Mouse (Mus musculus): ENCODE measurements around the gene Olfr157. TPM values are rescaled to one million over a fixed set of nuclear protein-coding genes. Genes with fewer than 3 reads are reported as not detected.
"Not testable (repeated sequence)": the region's sequence is repeated elsewhere in the genome, so short reads cannot be mapped to it uniquely, and the experiment has no call there.

Gene Olfr157
- polyA plus RNA-seq, 1 experiment from 2014 or later, result not detected

- Histone ChIP-seq H3K4me2 (no peak overlapping the region), H3K27ac (replicated peaks) (no peak overlapping the region), H3K4me1 (no peaks in the 10 kb centered on the region), H3K27me3 (replicated peaks) (no peaks in the 10 kb centered on the region), H3K9ac (replicated peaks) (no peak overlapping the region), H3K4me3 (replicated peaks) (no peak overlapping the region), H3K9me3 (replicated peaks) (no peaks in the 10 kb centered on the region), H3K36me3 (no peaks in the 10 kb centered on the region)
- WGBS, result 81% methylated on average over 10 of the region's 10 CpGs
- ATAC-seq (ENCODE audit: low FRiP score), result no peak
These were observed 19.9 kb upstream of the Olfr157 start for GRCm38 (mm10) chr4:43859886-43860285.

DNA sequence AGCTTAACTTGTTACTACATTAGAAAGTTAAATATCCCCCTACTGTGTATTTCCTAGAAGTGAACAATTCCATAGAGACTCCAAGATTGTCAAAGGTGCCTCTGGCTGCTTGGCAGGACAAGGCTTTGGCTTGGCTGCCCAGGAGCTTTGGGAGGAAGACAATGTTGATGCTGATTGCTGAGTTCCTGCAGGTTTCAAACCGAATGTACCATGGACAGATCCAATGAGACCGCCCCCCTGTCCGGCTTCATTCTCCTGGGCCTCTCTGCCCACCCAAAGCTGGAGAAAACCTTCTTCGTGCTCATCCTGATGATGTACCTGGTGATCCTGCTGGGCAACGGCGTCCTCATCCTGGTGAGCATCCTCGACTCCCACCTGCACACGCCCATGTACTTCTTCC lies 14.1 kb upstream of the Olfr157 start:
- Histone ChIP-seq H3K36me3 (no peaks in the 10 kb centered on the region), H3K9me3 (replicated peaks) (no peaks in the 10 kb centered on the region), H3K27ac (replicated peaks) (no peak overlapping the region), H3K4me3 (replicated peaks) (no peak overlapping the region), H3K9ac (replicated peaks) (no peak overlapping the region), H3K4me1 (no peaks in the 10 kb centered on the region), H3K27me3 (replicated peaks) (no peaks in the 10 kb centered on the region), H3K4me2 (no peak overlapping the region)
- WGBS, result 83% methylated on average over 8 of the region's 8 CpGs
- no peak for ATAC-seq (ENCODE audit: low FRiP score)

GRCm38 (mm10) chr4:43851265-43851664 lies 11.3 kb upstream of the Olfr157 start, which contains the start of gene Olfr155:
TSS of gene Olfr155 (plus strand) at chr4:43851565.
- Histone ChIP-seq H3K4me1 (0 out of 2 replicates have a peak, but pooled peaks cover 3% of the 10 kb centered on the region), H3K27ac (replicated peaks) (no peak within 1 kb of the TSS), H3K27me3 (replicated peaks) (no peaks in the 10 kb centered on the region), H3K4me2 (no peak within 1 kb of the TSS), H3K36me3 (no peaks in the 10 kb centered on the region), H3K4me3 (replicated peaks) (no peak within 1 kb of the TSS), H3K9me3 (replicated peaks) (no peaks in the 10 kb centered on the region), H3K9ac (replicated peaks) (no peak within 1 kb of the TSS)
- 84% methylated on average over 6 of the region's 6 CpGs for WGBS
- no peak for ATAC-seq (ENCODE audit: low FRiP score)

DNA sequence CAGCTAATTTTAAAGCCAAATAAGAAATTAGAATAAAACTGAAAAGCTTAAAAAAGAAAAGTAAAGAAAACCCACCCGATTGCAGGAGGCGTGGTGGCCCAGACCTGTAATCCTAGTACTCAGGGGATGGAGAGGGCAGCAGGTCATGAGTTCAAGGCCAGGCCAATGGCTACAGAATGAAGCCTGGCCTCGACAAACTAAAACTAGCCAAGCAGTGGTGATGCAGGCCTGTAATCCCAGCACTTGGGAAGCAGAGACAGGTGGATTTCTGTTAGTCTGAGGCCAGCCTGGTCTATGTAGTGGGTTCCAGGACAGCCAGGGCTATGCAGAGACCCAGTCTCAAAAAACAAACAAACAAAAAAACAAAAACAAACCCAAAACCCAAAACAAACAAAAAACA lies 1.7 kb downstream of the Olfr157 start:
- H3K9ac ChIP-seq (replicated peaks), result no peak overlapping the region
- no peak overlapping the region for H3K4me2 ChIP-seq
- H3K27ac ChIP-seq (replicated peaks), result no peak overlapping the region
- H3K27me3 ChIP-seq (replicated peaks), result no peaks in the 10 kb centered on the region
- no peaks in the 10 kb centered on the region for H3K36me3 ChIP-seq
- H3K4me1 ChIP-seq, result no peaks in the 10 kb centered on the region
- ATAC-seq (ENCODE audit: low FRiP score), result no peak
- WGBS, result 82% methylated on average over 3 of the region's 3 CpGs
- no peaks in the 10 kb centered on the region for H3K9me3 ChIP-seq (replicated peaks)
- H3K4me3 ChIP-seq (replicated peaks), result no peak overlapping the region

- H3K27ac ChIP-seq (replicated peaks), result no peak overlapping the region
- WGBS, result 78% methylated on average over 4 of the region's 4 CpGs
- no peak for ATAC-seq (ENCODE audit: low FRiP score)
- H3K9ac ChIP-seq (replicated peaks), result no peak overlapping the region
- no peak overlapping the region for H3K4me2 ChIP-seq
- H3K9me3 ChIP-seq (replicated peaks), result no peaks in the 10 kb centered on the region
- no peaks in the 10 kb centered on the region for H3K4me1 ChIP-seq
- no peaks in the 10 kb centered on the region for H3K27me3 ChIP-seq (replicated peaks)
- no peaks in the 10 kb centered on the region for H3K36me3 ChIP-seq
- no peak overlapping the region for H3K4me3 ChIP-seq (replicated peaks)
These were observed 5.3 kb downstream of the Olfr157 start for GRCm38 (mm10) chr4:43834749-43835148.

DNA sequence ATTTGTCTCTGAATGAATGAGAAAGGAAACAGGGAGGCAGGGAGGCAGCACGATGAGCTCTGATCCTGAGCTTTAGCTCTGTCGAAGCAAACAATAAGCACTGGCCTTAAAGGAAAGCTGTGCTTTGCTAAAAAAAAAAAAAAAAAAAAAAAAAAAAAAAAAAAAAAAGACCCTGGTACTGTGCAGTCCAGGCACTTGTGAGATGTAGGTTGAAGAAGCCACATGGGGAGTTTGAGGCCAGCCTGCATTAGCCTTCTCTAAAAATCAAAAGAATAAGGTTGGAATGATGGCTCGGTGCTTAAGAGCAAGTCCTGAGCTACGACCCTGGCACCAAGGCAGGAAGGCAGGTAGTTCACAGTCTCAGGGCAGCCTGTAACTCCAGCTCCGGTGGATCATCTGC lies 6.2 kb downstream of the Olfr157 start:
- Histone ChIP-seq H3K27ac (replicated peaks) (no peak overlapping the region), H3K4me1 (no peaks in the 10 kb centered on the region), H3K4me2 (no peak overlapping the region), H3K4me3 (replicated peaks) (no peak overlapping the region), H3K9me3 (replicated peaks) (no peaks in the 10 kb centered on the region), H3K27me3 (replicated peaks) (no peaks in the 10 kb centered on the region), H3K9ac (replicated peaks) (no peak overlapping the region), H3K36me3 (no peaks in the 10 kb centered on the region)
- ATAC-seq (ENCODE audit: low FRiP score), result no peak
- 63% methylated on average over 5 of the region's 5 CpGs for WGBS

GRCm38 (mm10) chr4:43832031-43832430 lies 8.0 kb downstream of the Olfr157 start:
- Histone ChIP-seq H3K27ac (replicated peaks) (no peak overlapping the region), H3K9ac (replicated peaks) (no peak overlapping the region), H3K36me3 (no peaks in the 10 kb centered on the region), H3K4me1 (no peaks in the 10 kb centered on the region), H3K9me3 (replicated peaks) (no peaks in the 10 kb centered on the region), H3K4me3 (replicated peaks) (no peak overlapping the region), H3K27me3 (replicated peaks) (no peaks in the 10 kb centered on the region), H3K4me2 (no peak overlapping the region)
- ATAC-seq (ENCODE audit: low FRiP score), result no peak
- 79% methylated on average over 5 of the region's 5 CpGs for WGBS

- Histone ChIP-seq H3K4me2 (no peak overlapping the region), H3K9ac (replicated peaks) (no peak overlapping the region), H3K36me3 (no peaks in the 10 kb centered on the region), H3K4me3 (replicated peaks) (no peak overlapping the region), H3K27me3 (replicated peaks) (no peaks in the 10 kb centered on the region), H3K27ac (replicated peaks) (no peak overlapping the region), H3K4me1 (no peaks in the 10 kb centered on the region), H3K9me3 (replicated peaks) (no peaks in the 10 kb centered on the region)
- WGBS, result 84% methylated on average over 4 of the region's 4 CpGs
- ATAC-seq (ENCODE audit: low FRiP score), result no peak
These were observed 11.2 kb downstream of the Olfr157 start for GRCm38 (mm10) chr4:43828806-43829205.

GRCm38 (mm10) chr4:43823845-43824337 lies 16.1 kb downstream of the Olfr157 start, which contains the start of gene Olfr156:
TSS of gene Olfr156 (minus strand) at chr4:43823895.
- Histone ChIP-seq H3K27ac (replicated peaks) (no peak within 1 kb of the TSS), H3K9ac (replicated peaks) (no peak within 1 kb of the TSS), H3K9me3 (replicated peaks) (no peaks in the 10 kb centered on the region), H3K4me2 (no peak within 1 kb of the TSS), H3K36me3 (no peaks in the 10 kb centered on the region), H3K4me3 (replicated peaks) (no peak within 1 kb of the TSS), H3K27me3 (replicated peaks) (no peaks in the 10 kb centered on the region), H3K4me1 (no peaks in the 10 kb centered on the region)
- no peak for ATAC-seq (ENCODE audit: low FRiP score)
- 15% methylated on average over 7 of the region's 7 CpGs for WGBS

- Histone ChIP-seq H3K4me3 (replicated peaks) (no peak overlapping the region), H3K4me2 (no peak overlapping the region), H3K4me1 (no peaks in the 10 kb centered on the region), H3K27ac (replicated peaks) (no peak overlapping the region), H3K9ac (replicated peaks) (no peak overlapping the region), H3K9me3 (replicated peaks) (no peaks in the 10 kb centered on the region), H3K27me3 (replicated peaks) (no peaks in the 10 kb centered on the region), H3K36me3 (no peaks in the 10 kb centered on the region)
- no peak for ATAC-seq (ENCODE audit: low FRiP score)
- WGBS, result 86% methylated on average over 13 of the region's 13 CpGs
These were observed 17.0 kb downstream of the Olfr157 start for GRCm38 (mm10) chr4:43822896-43823550.

DNA sequence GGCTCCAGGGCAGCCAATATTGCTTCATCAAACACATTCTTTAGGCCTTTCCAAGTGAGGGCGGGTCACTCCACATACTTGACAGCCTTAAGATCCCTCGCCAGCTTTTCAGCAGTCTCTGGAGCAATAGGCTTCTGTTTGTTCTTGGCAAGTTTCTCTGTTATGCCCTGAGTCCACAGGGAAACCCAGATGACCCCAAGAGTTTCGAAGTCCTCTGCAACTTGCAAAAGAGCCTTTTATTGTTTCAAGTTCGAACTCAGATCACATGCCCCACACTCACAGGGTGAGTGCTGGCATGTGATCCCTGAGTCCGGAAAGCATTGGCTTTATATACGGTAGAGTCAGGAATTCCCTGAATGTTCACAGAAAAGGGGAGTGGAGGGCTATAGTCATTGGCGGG lies 41.1 kb downstream of the Olfr157 start:
- no peak overlapping the region for H3K9ac ChIP-seq (replicated peaks)
- no peak overlapping the region for H3K4me2 ChIP-seq
- 0 out of 2 replicates have a peak, but pooled peaks cover 3% of the 10 kb centered on the region for H3K9me3 ChIP-seq (replicated peaks)
- H3K4me1 ChIP-seq, result no peaks in the 10 kb centered on the region
- no peak overlapping the region for H3K27ac ChIP-seq (replicated peaks)
- WGBS, result 59% methylated on average over 7 of the region's 7 CpGs
- no peaks in the 10 kb centered on the region for H3K27me3 ChIP-seq (replicated peaks)
- H3K36me3 ChIP-seq, result no peaks in the 10 kb centered on the region
- H3K4me3 ChIP-seq (replicated peaks), result no peak overlapping the region
- no peak for ATAC-seq (ENCODE audit: low FRiP score)

- H3K27me3 ChIP-seq (replicated peaks); H3K4me1 ChIP-seq; H3K4me3 ChIP-seq (replicated peaks); H3K36me3 ChIP-seq; H3K9me3 ChIP-seq (replicated peaks); H3K4me2 ChIP-seq; H3K9ac ChIP-seq (replicated peaks); ATAC-seq (ENCODE audit: low FRiP score); H3K27ac ChIP-seq (replicated peaks): not testable (repeated sequence)
- 83% methylated on average over 5 of the region's 5 CpGs for WGBS
These were observed 44.2 kb downstream of the Olfr157 start for GRCm38 (mm10) chr4:43795844-43796243.

All from neural tube, embryonic 15.5 days (tissue).